Mouse (Mus musculus): Measurements from ENCODE around the gene Gm609. TPM values are rescaled to one million over a fixed set of nuclear protein-coding genes. Genes with fewer than 3 reads are reported as not detected.

Gm609 gene
- polyA plus RNA-seq (2012; rRNA removed; ENCODE audit: low replicate concordance): 0.11 TPM in 1 of 2 replicates, not detected in the other

DNA sequence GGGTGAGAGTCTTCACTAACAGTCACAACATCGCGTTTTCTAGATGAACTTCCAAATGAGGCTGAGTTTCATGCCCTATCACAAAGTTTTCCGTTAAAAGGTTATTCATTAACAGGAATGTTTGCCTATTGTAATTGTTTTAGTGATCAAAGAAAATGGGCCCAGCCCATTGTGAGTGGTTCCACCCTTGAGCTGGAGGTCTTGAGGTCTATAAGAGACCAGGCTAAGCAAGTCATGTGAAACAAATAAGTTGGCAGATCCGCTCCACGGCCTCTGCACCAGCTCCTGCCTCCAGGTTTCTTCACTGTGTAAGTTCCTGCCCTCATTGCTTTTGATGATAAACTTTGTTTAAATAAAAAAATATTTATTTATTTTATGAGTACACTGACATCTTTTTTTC is at the start of gene Gm609:
Gene Gm609 (minus strand): TSS at position 43 of the 400 bp plus-strand sequence.

GRCm38 (mm10) chr16:45535009-45535408 is 42.2 kb upstream of the Gm609 start, which contains the start of gene Slc9c1:
Gene Slc9c1 (plus strand): TSS chr16:45535309.

GRCm38 (mm10) chr16:45531950-45532349 is 39.2 kb upstream of the Gm609 start, which contains the start of gene Gm17783:
Gene Gm17783 (minus strand): TSS chr16:45532050.

DNA sequence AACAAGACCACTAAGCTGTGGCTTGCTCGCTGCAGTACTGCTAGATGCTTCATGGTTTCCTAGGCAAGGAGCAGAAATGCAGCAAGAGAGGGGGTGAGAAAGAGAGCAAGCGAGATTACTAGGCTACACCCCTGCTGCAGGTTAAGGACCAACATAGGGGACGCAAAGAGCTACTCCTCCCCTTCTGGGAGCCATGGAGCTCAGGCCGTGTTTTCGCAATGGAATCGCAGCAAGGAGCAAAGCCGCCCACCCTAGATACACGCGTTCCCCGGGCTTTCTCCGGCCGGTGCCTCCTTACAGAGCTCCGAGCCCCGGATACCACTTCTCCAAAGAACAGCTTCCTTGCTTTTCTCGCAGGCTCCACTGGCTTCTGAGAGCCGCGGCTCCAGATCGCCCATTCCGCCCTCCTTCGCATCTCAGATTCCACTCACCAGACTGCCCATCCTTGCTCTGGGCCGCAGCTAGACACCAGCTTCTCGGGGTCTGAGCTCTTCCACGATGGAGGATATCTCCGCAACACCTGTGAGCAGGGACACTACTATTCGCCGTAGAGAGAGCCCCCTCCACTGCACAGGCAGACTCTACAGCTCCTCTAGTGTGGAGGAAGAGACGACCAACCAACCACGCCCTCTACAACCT is 84.2 kb downstream of the Gm609 start, which contains the start of gene Cd200:
Gene Cd200 (minus strand): TSS at position 629 of the 639 bp plus-strand sequence.

Other genes starting within 250 kb of the Gm609 start
- gene Cd200, start 83.9 kb downstream of the Gm609 start, polyA plus RNA-seq (2012; rRNA removed; ENCODE audit: low replicate concordance): 131 and 190 TPM in 2 replicates
- not detected in 2 replicates for gene Gm17783, start 39.1 kb upstream of the Gm609 start, polyA plus RNA-seq (2012; rRNA removed; ENCODE audit: low replicate concordance)
- gene Slc9c1, start 42.3 kb upstream of the Gm609 start, polyA plus RNA-seq (2012; rRNA removed; ENCODE audit: low replicate concordance): not detected in 2 replicates
- gene Gcsam, start 117.4 kb upstream of the Gm609 start, polyA plus RNA-seq (2012; rRNA removed; ENCODE audit: low replicate concordance): 0.72 and 1.1 TPM in 2 replicates
- 0.11 TPM in 1 of 2 replicates, not detected in the other for gene BC016579, start 161.1 kb upstream of the Gm609 start, polyA plus RNA-seq (2012; rRNA removed; ENCODE audit: low replicate concordance)
- gene Tmprss7, start 200.7 kb upstream of the Gm609 start, polyA plus RNA-seq (2012; rRNA removed; ENCODE audit: low replicate concordance): 0.04 TPM in 1 of 2 replicates, not detected in the other
- gene Tagln3, start 231.6 kb upstream of the Gm609 start, polyA plus RNA-seq (2012; rRNA removed; ENCODE audit: low replicate concordance): 0.57 and 0.62 TPM in 2 replicates
- 2.6 and 7.8 TPM in 2 replicates for gene Abhd10, start 250.0 kb upstream of the Gm609 start, polyA plus RNA-seq (2012; rRNA removed; ENCODE audit: low replicate concordance)